Mouse (Mus musculus) intestine, postnatal 0 days (tissue): ENCODE data around the gene Fads1. TPM values are rescaled to one million over a fixed set of nuclear protein-coding genes. Genes with fewer than 3 reads are reported as not detected.

Experiments
- ATAC-seq: fragments of 200-750 bp; cut with Nextera tagmentation; 2 replicates; pipeline ENCODE4 v1.8.0; 2017; ENCODE audit warnings: mild to moderate bottlenecking, moderate TSS enrichment, moderate library complexity
- H3K27ac ChIP-seq: fragments of 300-500 bp; sonication (generic); 2 replicates; pipeline ENCODE4 v1.5.1; 2014; ENCODE audit warnings: mild to moderate bottlenecking, low read depth, low read length, moderate library complexity
- H3K27me3 ChIP-seq: fragments of 300-500 bp; sonication (generic); replicated peaks from 2 replicates; pipeline ENCODE4 v1.6.1; 2014; ENCODE audit warnings: low read length, mixed read lengths; ENCODE audit not compliant: control insufficient read depth, insufficient read depth
- H3K36me3 ChIP-seq: fragments of 300-500 bp; sonication (generic); 2 replicates; pipeline ENCODE4 v1.6.1; 2014; ENCODE audit warnings: mild to moderate bottlenecking, moderate library complexity; ENCODE audit not compliant: control insufficient read depth, insufficient read depth
- H3K4me1 ChIP-seq: fragments of 300-500 bp; sonication (generic); replicated peaks from 2 replicates; pipeline ENCODE4 v1.6.1; 2014; ENCODE audit warnings: antibody characterized with exemption, low read length, mixed read lengths; ENCODE audit not compliant: control insufficient read depth, insufficient read depth
- H3K4me2 ChIP-seq: fragments of 300-500 bp; sonication (generic); replicated peaks from 2 replicates; pipeline ENCODE4 v1.6.1; 2014; ENCODE audit warnings: low read depth, mild to moderate bottlenecking, moderate library complexity
- H3K4me3 ChIP-seq: fragments of 300-500 bp; sonication (generic); 2 replicates; pipeline ENCODE4 v1.5.1; 2014; ENCODE audit warnings: low read depth, low read length
- H3K9ac ChIP-seq: fragments of 300-500 bp; sonication (generic); 2 replicates; pipeline ENCODE4 v1.6.1; 2014; ENCODE audit warnings: mild to moderate bottlenecking, low read depth, low read length
- H3K9me3 ChIP-seq: fragments of 300-500 bp; sonication (generic); 2 replicates; pipeline ENCODE4 v1.6.1; 2016; ENCODE audit warnings: mixed run types; ENCODE audit not compliant: control insufficient read depth
- CTCF ChIP-seq: sonication (generic); IDR thresholded peaks from 2 replicates; pipeline ENCODE4 v1.5.1; 2016; ENCODE audit warnings: low read depth, mild to moderate bottlenecking, control low read depth, antibody characterized with exemption, moderate library complexity
- WGBS: fragments of 180-500 bp; shearing (Covaris S2); extraction: QIAGEN DNeasy Blood & Tissue Kit; methylation state at CpG from one replicate; pipeline ENCODE4 v1.1.7; 2014; 5-methylcytosine and 5-hydroxymethylcytosine counted together
- polyA plus RNA-seq: library from polyadenylated mRNA; unstranded; fragments of >200 nt; fragmentation: Nextera tagmentation; extraction: Ambion mirVana; gene quantifications from 2 replicates; pipeline ENCODE4 v1.2.1, GENCODE M21; 2015

Gene Fads1
- polyA plus RNA-seq, 1 experiment from 2014 or later = 26.9 TPM

GRCm38 (mm10) chr19:10182142-10182541, 546 bp upstream of the Fads1 start:
- H3K4me1 ChIP-seq = no peaks in the 10 kb centered on the region; the same call in 1 of the 2 replicates
- peak overlapping the region; percentile 92 for H3K4me3 ChIP-seq
- H3K27me3 ChIP-seq = no peaks in the 10 kb centered on the region
- 19% methylated on average over 7 of the region's 7 CpGs for WGBS
- no peak overlapping the region for H3K9ac ChIP-seq
- no peak overlapping the region for H3K27ac ChIP-seq
- no peak for TF ChIP-seq CTCF
- peaks cover 13% of the 10 kb centered on the region; the same call in 1 of the 2 replicates for H3K36me3 ChIP-seq
- H3K4me2 ChIP-seq = peak overlapping the region; percentile 82
- H3K9me3 ChIP-seq = no peaks in the 10 kb centered on the region
- no peak for ATAC-seq

GRCm38 (mm10) chr19:10183299-10183983, 753 bp downstream of the Fads1 start:
- ATAC-seq = peak; percentile 67
- WGBS = under 1% methylated on average over 35 of the region's 35 CpGs
- H3K36me3 ChIP-seq = peaks cover 19% of the 10 kb centered on the region; the same call in 1 of the 2 replicates
- peak overlapping the region; percentile 82 for H3K4me2 ChIP-seq
- no peaks in the 10 kb centered on the region for H3K27me3 ChIP-seq
- peak overlapping the region; percentile 92 for H3K4me3 ChIP-seq
- no peaks in the 10 kb centered on the region for H3K9me3 ChIP-seq
- TF ChIP-seq CTCF = no peak
- no peaks in the 10 kb centered on the region; the same call in 1 of the 2 replicates for H3K4me1 ChIP-seq
- H3K27ac ChIP-seq = peak overlapping the region; percentile 73
- peak overlapping the region; percentile 70 for H3K9ac ChIP-seq

GRCm38 (mm10) chr19:10184096-10184495, 1.4 kb downstream of the Fads1 start:
- Histone ChIP-seq H3K4me3 (peak overlapping the region; percentile 92), H3K27ac (peak overlapping the region; percentile 73; the same call in 1 of the 2 replicates), H3K9ac (peak overlapping the region; percentile 70; the same call in 1 of the 2 replicates), H3K9me3 (no peaks in the 10 kb centered on the region), H3K27me3 (no peaks in the 10 kb centered on the region), H3K4me2 (peak overlapping the region; percentile 82), H3K4me1 (no peaks in the 10 kb centered on the region; the same call in 1 of the 2 replicates), H3K36me3 (peaks cover 26% of the 10 kb centered on the region; the same call in 1 of the 2 replicates)
- WGBS = 3% methylated on average over 12 of the region's 12 CpGs
- TF ChIP-seq CTCF = no peak
- no peak for ATAC-seq

GRCm38 (mm10) chr19:10185876-10186275, 3.2 kb downstream of the Fads1 start:
- Histone ChIP-seq H3K9ac (no peak overlapping the region), H3K27me3 (no peaks in the 10 kb centered on the region), H3K4me1 (no peaks in the 10 kb centered on the region; the same call in 1 of the 2 replicates), H3K36me3 (peaks cover 30% of the 10 kb centered on the region; the same call in 1 of the 2 replicates), H3K4me2 (no peak overlapping the region), H3K9me3 (no peaks in the 10 kb centered on the region), H3K27ac (peak overlapping the region; percentile 4; the same call in 1 of the 2 replicates), H3K4me3 (no peak overlapping the region)
- no peak for ATAC-seq
- TF ChIP-seq CTCF = no peak
- WGBS = 89% methylated on average over 3 of the region's 3 CpGs

GRCm38 (mm10) chr19:10186569-10186968, 3.9 kb downstream of the Fads1 start:
- ATAC-seq = no peak
- Histone ChIP-seq H3K9ac (no peak overlapping the region), H3K27ac (0 out of 2 replicates have a peak overlapping the region, but pooled peaks have one; percentile 4), H3K27me3 (no peaks in the 10 kb centered on the region), H3K36me3 (peaks cover 30% of the 10 kb centered on the region; the same call in 1 of the 2 replicates), H3K4me1 (no peaks in the 10 kb centered on the region; the same call in 1 of the 2 replicates), H3K4me2 (no peak overlapping the region), H3K9me3 (no peaks in the 10 kb centered on the region), H3K4me3 (no peak overlapping the region)
- WGBS = 92% methylated on average over 8 of the region's 8 CpGs
- no peak for TF ChIP-seq CTCF

GRCm38 (mm10) chr19:10188281-10188811, 5.7 kb downstream of the Fads1 start:
- TF ChIP-seq CTCF = no peak
- H3K9ac ChIP-seq = no peak overlapping the region
- no peaks in the 10 kb centered on the region for H3K9me3 ChIP-seq
- peak overlapping the region; percentile 41; the same call in 1 of the 2 replicates for H3K27ac ChIP-seq
- WGBS = 71% methylated on average over 10 of the region's 10 CpGs
- no peaks in the 10 kb centered on the region for H3K27me3 ChIP-seq
- no peaks in the 10 kb centered on the region; the same call in 1 of the 2 replicates for H3K4me1 ChIP-seq
- H3K4me3 ChIP-seq = no peak overlapping the region
- ATAC-seq = no peak
- peaks cover 46% of the 10 kb centered on the region for H3K36me3 ChIP-seq
- H3K4me2 ChIP-seq = no peak overlapping the region
